Mouse (Mus musculus) lung, postnatal 0 days (tissue): ENCODE measurements at regions not wholly inside any gene's neighbourhood (a gene's known extent, or its start where the extent isn't known, plus 50 kb on each side); places are given as distances from the start of the nearest gene placed in this dataset.

ENCODE experiments used
- CTCF ChIP-seq: IDR thresholded peaks from 2 replicates; pipeline ENCODE4 v1.5.1; 2016; ENCODE audit warnings: antibody characterized with exemption, mild to moderate bottlenecking
- EP300 ChIP-seq: IDR thresholded peaks from 2 replicates; pipeline ENCODE4 v1.6.1; 2016; ENCODE audit warnings: antibody characterized with exemption, mild to moderate bottlenecking, control low read depth

GRCm38 (mm10) chr7:113623296-113623695 is 109.7 kb downstream of the Far1 start:
- TF ChIP-seq CTCF: no peak
- no peak for TF ChIP-seq EP300
